Mouse (Mus musculus) C2C12 (cell line): ENCODE measurements around the gene Rtn4r.

Source experiments
- CEBPB ChIP-seq: IDR thresholded peaks from one replicate; pipeline ENCODE4 v1.6.1; 2011; ENCODE audit warnings: low read depth, mild to moderate bottlenecking, control low read depth, moderate library complexity
- CTCF ChIP-seq: IDR thresholded peaks from one replicate; pipeline ENCODE4 v1.5.1; 2011; ENCODE audit not compliant: control insufficient read depth, insufficient read depth, insufficient read length
- FOSL1 ChIP-seq: IDR thresholded peaks from one replicate; pipeline ENCODE4 v1.8.0; 2011; ENCODE audit warnings: mild to moderate bottlenecking, low read length; ENCODE audit not compliant: poor library complexity, insufficient read depth, severe bottlenecking
- MAX ChIP-seq: IDR thresholded peaks from one replicate; pipeline ENCODE4 v1.6.1; 2011; ENCODE audit warnings: mild to moderate bottlenecking, control low read depth
- MYOD1 ChIP-seq: IDR thresholded peaks from one replicate; pipeline ENCODE4 v1.6.1; 2011; ENCODE audit warnings: low read depth; ENCODE audit not compliant: control insufficient read depth, insufficient read length
- MYOG ChIP-seq: IDR thresholded peaks from one replicate; pipeline ENCODE4 v1.6.1; 2011; ENCODE audit not compliant: control insufficient read depth, insufficient read length; ENCODE audit errors: extremely low read depth
- USF1 ChIP-seq: IDR thresholded peaks from one replicate; pipeline ENCODE4 v1.6.1; 2011; ENCODE audit warnings: low read depth, mild to moderate bottlenecking, control low read depth, moderate library complexity

GRCm38 (mm10) chr16:18152769-18153445, 25.5 kb downstream of the Rtn4r start:
- TF ChIP-seq CTCF (no peak), USF1 (no peak), MAX (no peak), MYOD1 (no peak), MYOG (no peak), FOSL1 (no peak), CEBPB (no peak)
